Mouse (Mus musculus) lung, postnatal 0 days (tissue): ENCODE results near the gene Mboat7.

ENCODE experiments used
- CTCF ChIP-seq: IDR thresholded peaks from 2 replicates; pipeline ENCODE4 v1.5.1; 2016; ENCODE audit warnings: antibody characterized with exemption, mild to moderate bottlenecking
- EP300 ChIP-seq: IDR thresholded peaks from 2 replicates; pipeline ENCODE4 v1.6.1; 2016; ENCODE audit warnings: antibody characterized with exemption, mild to moderate bottlenecking, control low read depth

- TF ChIP-seq CTCF (no peak), EP300 (peak; percentile 85)
Measured at GRCm38 (mm10) chr7:3629543-3630477, 63.5 kb downstream of the Mboat7 start, which contains the start of the genes Tfpt and Prpf31.
